Mouse (Mus musculus): Measurements from ENCODE around the gene Lrrn2. TPM values are rescaled to one million over a fixed set of nuclear protein-coding genes. Genes with fewer than 3 reads are reported as not detected.

The Lrrn2 gene
- polyA plus RNA-seq, 1 experiment from 2014 or later: 0.23 TPM

DNA sequence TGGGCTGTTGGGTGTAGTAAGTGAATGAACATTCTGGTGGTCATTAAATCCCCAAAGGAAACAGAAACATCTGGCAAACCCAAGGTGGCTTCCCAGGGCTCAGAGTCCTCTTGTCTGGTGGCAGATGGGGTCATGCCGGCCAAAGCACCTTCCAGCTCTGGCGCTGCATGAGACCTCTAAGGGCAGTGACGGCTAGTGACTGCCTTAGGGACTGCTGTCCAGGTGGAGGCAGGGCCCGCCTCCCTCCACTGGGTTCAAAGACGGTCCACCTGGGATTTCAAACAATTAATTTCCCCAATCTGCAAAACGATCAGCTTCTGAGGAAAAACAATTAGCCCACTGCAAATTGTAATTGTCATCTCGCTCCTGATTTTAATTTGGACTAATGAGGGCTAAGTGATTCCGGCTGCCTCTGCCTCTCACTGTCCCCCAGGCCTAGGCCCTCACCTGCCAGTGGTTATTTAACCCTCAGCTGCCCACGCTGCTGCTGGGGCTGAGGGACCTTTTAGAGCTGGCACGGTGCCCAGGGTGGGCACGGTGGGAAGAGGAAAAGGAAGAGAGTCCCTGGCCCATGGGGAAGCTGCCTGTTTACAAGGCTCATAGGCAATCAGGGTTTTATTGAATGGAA is 30.5 kb downstream of the Lrrn2 start:
- H3K9me3 ChIP-seq (replicated peaks): no peaks in the 10 kb centered on the region
- no peaks in the 10 kb centered on the region for H3K27me3 ChIP-seq
- H3K4me1 ChIP-seq (replicated peaks): no peaks in the 10 kb centered on the region
- no peak overlapping the region for H3K9ac ChIP-seq
- H3K4me2 ChIP-seq: no peak overlapping the region
- 58% methylated on average over 11 of the region's 11 CpGs for WGBS (ENCODE audit: insufficient replicate concordance)
- no peaks in the 10 kb centered on the region for H3K36me3 ChIP-seq (replicated peaks)
- no peak overlapping the region for H3K4me3 ChIP-seq (replicated peaks)
- ATAC-seq (ENCODE audit: insufficient read depth): no peak
- no peak overlapping the region for H3K27ac ChIP-seq (replicated peaks)

DNA sequence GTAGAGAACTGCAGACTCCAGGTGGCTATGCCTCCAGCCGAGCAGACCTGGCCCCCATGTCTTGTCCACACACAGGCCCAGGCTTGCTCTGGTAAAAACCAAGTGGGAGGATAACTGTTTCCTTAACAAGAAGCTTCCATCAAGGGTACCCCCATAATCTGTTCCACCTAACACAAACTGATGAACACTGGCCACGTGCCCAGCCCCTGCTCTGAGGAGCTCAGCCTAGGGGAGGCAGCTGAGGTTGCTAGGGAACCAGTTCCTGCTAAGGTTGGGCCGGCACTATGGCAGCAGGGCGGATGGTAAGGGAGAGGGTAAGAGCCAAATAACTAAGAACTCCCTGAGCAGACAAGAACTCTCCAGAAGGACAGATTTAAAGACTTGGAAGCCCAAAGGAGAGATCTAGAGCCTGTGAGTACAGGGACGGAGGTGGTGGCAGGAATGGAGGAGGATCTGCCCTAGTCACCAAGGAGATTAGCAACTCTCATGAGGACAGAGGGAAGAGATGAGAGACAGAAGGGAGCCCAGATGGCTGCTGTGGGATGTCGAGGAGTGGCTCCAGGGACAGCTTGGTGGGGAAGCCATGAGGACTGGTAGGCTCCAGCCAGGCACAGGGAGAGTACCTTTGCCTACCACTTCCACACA is 35.9 kb downstream of the Lrrn2 start:
- Histone ChIP-seq H3K9me3 (replicated peaks) (no peaks in the 10 kb centered on the region), H3K27me3 (peaks cover 5% of the 10 kb centered on the region), H3K9ac (no peak overlapping the region), H3K36me3 (replicated peaks) (no peaks in the 10 kb centered on the region), H3K4me3 (replicated peaks) (no peak overlapping the region), H3K4me1 (replicated peaks) (no peaks in the 10 kb centered on the region), H3K4me2 (no peak overlapping the region), H3K27ac (replicated peaks) (no peak overlapping the region)
- ATAC-seq (ENCODE audit: insufficient read depth): no peak
- WGBS (ENCODE audit: insufficient replicate concordance): 51% methylated on average over 6 of the region's 6 CpGs

DNA sequence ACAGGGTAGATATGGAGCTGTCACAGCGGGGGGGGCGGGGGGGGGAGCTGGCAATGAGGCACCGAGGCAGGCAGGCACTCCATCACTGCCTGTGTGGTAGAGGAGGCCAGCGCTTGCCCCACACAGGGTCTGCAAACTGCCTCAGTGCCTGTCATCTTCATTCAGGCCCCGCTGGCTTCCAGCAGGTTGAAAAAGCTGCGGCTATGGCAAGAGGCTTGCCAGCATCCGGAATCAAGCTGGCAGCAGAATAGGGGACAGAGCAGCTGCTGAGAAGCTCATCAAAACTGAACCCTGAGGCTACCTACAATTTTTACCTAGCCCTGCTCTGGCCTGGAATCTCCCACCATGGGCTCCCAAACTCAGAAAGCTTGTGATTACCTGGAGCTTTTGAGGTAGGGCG is 37.5 kb downstream of the Lrrn2 start:
- Histone ChIP-seq H3K27ac (replicated peaks) (no peak overlapping the region), H3K9ac (no peak overlapping the region), H3K4me2 (no peak overlapping the region), H3K4me1 (replicated peaks) (no peaks in the 10 kb centered on the region), H3K36me3 (replicated peaks) (no peaks in the 10 kb centered on the region), H3K4me3 (replicated peaks) (no peak overlapping the region), H3K9me3 (replicated peaks) (no peaks in the 10 kb centered on the region), H3K27me3 (peaks cover 5% of the 10 kb centered on the region)
- WGBS (ENCODE audit: insufficient replicate concordance): 17% methylated on average over 8 of the region's 8 CpGs
- ATAC-seq (ENCODE audit: insufficient read depth): no peak

DNA sequence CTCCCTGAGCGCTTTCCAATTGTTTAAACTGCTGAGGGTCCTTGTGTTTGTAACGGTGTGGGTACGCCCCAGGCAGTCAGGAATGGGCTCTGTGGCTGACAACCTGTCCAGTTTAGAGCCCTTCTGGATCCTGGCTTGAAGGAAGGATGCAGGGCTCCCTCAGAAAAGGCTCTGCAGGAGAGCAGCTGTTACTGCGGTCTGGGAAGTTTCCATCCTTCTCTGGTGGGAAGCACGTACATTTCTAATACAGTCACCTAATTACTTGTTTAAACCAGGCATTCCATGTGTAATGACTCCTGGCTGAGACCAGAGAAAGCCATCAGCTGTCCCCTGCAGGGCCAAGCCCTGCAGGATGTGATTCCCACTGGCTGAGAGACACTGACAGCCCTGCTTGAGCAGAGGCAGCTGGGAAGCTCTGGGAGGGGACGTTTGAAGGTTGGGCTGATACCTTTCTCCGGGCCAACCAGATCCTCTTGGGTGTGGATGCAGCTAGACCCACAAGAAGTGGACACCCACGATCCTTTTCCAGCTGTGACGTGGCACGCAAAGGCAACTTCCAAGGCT is 38.1 kb downstream of the Lrrn2 start:
- H3K27ac ChIP-seq (replicated peaks): no peak overlapping the region
- 22% methylated on average over 10 of the region's 10 CpGs for WGBS (ENCODE audit: insufficient replicate concordance)
- ATAC-seq (ENCODE audit: insufficient read depth): no peak

GRCm38 (mm10) chr1:132919258-132919657 is 39.2 kb downstream of the Lrrn2 start:
- Histone ChIP-seq H3K9ac (no peak overlapping the region), H3K4me1 (replicated peaks) (no peaks in the 10 kb centered on the region), H3K4me3 (replicated peaks) (no peak overlapping the region), H3K9me3 (replicated peaks) (no peaks in the 10 kb centered on the region), H3K27me3 (peaks cover 5% of the 10 kb centered on the region), H3K27ac (replicated peaks) (no peak overlapping the region), H3K36me3 (replicated peaks) (no peaks in the 10 kb centered on the region), H3K4me2 (no peak overlapping the region)
- ATAC-seq (ENCODE audit: insufficient read depth): no peak
- WGBS (ENCODE audit: insufficient replicate concordance): 67% methylated on average over 8 of the region's 8 CpGs

More for the DNA sequence above, 38.1 kb downstream of the Lrrn2 start:
- Histone ChIP-seq H3K4me1 (replicated peaks) (no peaks in the 10 kb centered on the region), H3K27me3 (peaks cover 5% of the 10 kb centered on the region), H3K4me2 (no peak overlapping the region), H3K9ac (no peak overlapping the region), H3K9me3 (replicated peaks) (no peaks in the 10 kb centered on the region), H3K4me3 (replicated peaks) (no peak overlapping the region), H3K36me3 (replicated peaks) (no peaks in the 10 kb centered on the region)

GRCm38 (mm10) chr1:132921071-132921470 is 41.0 kb downstream of the Lrrn2 start:
- Histone ChIP-seq H3K4me3 (replicated peaks) (no peak overlapping the region), H3K36me3 (replicated peaks) (no peaks in the 10 kb centered on the region), H3K9me3 (replicated peaks) (no peaks in the 10 kb centered on the region), H3K4me1 (replicated peaks) (no peaks in the 10 kb centered on the region), H3K4me2 (no peak overlapping the region; the same call in 1 of the 2 replicates), H3K9ac (no peak overlapping the region), H3K27ac (replicated peaks) (no peak overlapping the region), H3K27me3 (peaks cover 5% of the 10 kb centered on the region)
- WGBS (ENCODE audit: insufficient replicate concordance): 15% methylated on average over 13 of the region's 13 CpGs
- ATAC-seq (ENCODE audit: insufficient read depth): no peak

DNA sequence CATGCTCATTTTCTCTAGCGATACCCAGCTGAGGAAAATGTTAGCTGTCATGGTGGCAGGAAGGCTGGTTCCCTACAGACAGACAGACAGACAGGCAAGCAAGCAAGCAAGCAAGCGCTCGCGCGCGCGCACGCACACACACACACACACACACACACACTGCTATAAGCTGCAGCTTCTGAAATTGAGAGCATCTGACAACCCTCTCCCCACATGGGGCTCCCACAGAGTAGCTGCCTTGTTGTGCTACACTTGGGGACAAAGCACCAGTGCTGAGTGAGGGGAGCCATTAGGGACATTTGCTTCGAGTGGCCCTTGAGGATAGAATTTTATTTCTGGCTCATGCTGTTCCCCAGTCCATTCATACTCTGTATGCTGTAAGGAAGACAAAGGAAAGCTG is 42.2 kb downstream of the Lrrn2 start:
- Histone ChIP-seq H3K4me3 (replicated peaks) (no peak overlapping the region), H3K36me3 (replicated peaks) (no peaks in the 10 kb centered on the region), H3K27me3 (peaks cover 5% of the 10 kb centered on the region), H3K27ac (replicated peaks) (no peak overlapping the region), H3K9me3 (replicated peaks) (no peaks in the 10 kb centered on the region), H3K9ac (no peak overlapping the region), H3K4me2 (no peak overlapping the region), H3K4me1 (replicated peaks) (no peaks in the 10 kb centered on the region)
- 83% methylated on average over 9 of the region's 9 CpGs for WGBS (ENCODE audit: insufficient replicate concordance)
- no peak for ATAC-seq (ENCODE audit: insufficient read depth)

GRCm38 (mm10) chr1:132925270-132925669 is 45.2 kb downstream of the Lrrn2 start:
- no peak overlapping the region for H3K27ac ChIP-seq (replicated peaks)
- no peak overlapping the region for H3K4me2 ChIP-seq
- WGBS (ENCODE audit: insufficient replicate concordance): 59% methylated on average over 7 of the region's 7 CpGs
- H3K4me1 ChIP-seq (replicated peaks): no peaks in the 10 kb centered on the region
- H3K9me3 ChIP-seq (replicated peaks): no peaks in the 10 kb centered on the region
- no peaks in the 10 kb centered on the region for H3K36me3 ChIP-seq (replicated peaks)
- no peak for ATAC-seq (ENCODE audit: insufficient read depth)
- H3K9ac ChIP-seq: no peak overlapping the region
- H3K27me3 ChIP-seq: no peaks in the 10 kb centered on the region; the same call in 1 of the 2 replicates
- no peak overlapping the region for H3K4me3 ChIP-seq (replicated peaks)

DNA sequence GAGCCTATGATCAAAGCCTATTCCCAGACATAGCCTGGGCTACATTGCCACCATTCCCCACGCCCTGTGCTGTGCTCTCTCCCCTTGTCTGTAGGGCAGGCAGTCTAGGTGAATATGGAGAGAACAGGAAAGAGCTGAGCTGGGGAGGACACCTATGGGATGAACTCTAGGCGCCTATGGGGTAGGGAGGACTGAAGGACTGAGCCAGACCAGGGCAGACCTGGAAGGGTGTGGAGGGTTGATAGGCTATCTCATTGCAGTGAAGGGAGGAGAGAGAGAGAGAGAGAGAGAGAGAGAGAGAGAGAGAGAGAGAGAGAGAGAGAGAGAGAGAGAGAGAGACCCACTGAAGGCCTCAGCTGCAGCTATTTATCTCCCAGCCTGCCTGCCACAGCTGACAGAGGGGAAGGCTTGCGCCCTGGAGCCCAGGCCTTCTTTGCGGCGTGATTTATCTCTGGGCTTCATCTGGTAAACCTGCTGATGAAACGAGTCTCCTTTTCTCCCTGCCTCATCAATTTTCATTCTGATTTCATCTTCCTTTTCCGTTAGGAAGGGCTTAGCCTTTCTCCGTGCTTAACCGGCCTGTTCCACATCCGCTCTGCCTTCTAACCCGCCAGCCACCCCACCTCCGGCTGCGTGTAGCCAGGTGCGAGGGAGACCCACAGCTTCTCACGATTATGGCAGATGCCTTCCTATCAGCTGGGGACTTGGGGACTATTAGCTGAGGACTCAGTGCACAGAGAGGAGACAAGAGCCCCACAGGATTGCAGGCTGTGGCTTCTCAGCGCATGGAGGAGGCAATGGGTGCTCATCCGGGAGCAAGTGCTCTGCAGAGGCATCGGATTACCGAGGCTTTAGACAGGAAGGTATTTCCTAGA is 48.2 kb downstream of the Lrrn2 start:
- Histone ChIP-seq H3K9me3 (replicated peaks) (no peaks in the 10 kb centered on the region), H3K4me2 (no peak overlapping the region), H3K27ac (replicated peaks) (no peak overlapping the region), H3K4me3 (replicated peaks) (no peak overlapping the region), H3K36me3 (replicated peaks) (no peaks in the 10 kb centered on the region), H3K27me3 (no peaks in the 10 kb centered on the region; the same call in 1 of the 2 replicates), H3K4me1 (replicated peaks) (no peaks in the 10 kb centered on the region), H3K9ac (no peak overlapping the region)
- ATAC-seq (ENCODE audit: insufficient read depth): no peak
- WGBS (ENCODE audit: insufficient replicate concordance): 45% methylated on average over 19 of the region's 19 CpGs

DNA sequence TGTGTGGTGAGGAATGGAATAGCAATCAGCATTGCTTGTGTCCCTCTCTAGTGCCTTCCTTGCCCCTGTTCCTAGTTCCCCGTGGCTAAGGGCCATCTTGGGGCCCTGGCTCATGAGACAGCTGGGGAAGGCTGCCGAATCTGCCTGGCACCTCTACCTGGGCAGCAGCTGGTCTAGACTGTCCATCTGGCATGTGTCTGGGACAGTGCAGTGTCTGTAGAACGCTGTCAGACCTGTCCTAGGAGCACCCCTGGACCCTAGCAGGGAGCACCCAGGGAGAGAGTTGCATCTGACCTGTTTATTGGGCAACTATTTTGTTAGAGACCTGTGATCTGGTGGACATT is 48.8 kb downstream of the Lrrn2 start:
- no peaks in the 10 kb centered on the region for H3K4me1 ChIP-seq (replicated peaks)
- no peaks in the 10 kb centered on the region; the same call in 1 of the 2 replicates for H3K27me3 ChIP-seq
- H3K27ac ChIP-seq (replicated peaks): no peak overlapping the region
- H3K4me2 ChIP-seq: no peak overlapping the region
- no peak overlapping the region for H3K4me3 ChIP-seq (replicated peaks)
- no peak overlapping the region for H3K9ac ChIP-seq
- ATAC-seq (ENCODE audit: insufficient read depth): no peak
- H3K36me3 ChIP-seq (replicated peaks): no peaks in the 10 kb centered on the region
- no peaks in the 10 kb centered on the region for H3K9me3 ChIP-seq (replicated peaks)
- WGBS (ENCODE audit: insufficient replicate concordance): 29% methylated on average over 3 of the region's 3 CpGs

GRCm38 (mm10) chr1:132930291-132930690 is 50.2 kb downstream of the Lrrn2 start:
- Histone ChIP-seq H3K9me3 (replicated peaks) (no peaks in the 10 kb centered on the region), H3K4me2 (no peak overlapping the region), H3K36me3 (replicated peaks) (no peaks in the 10 kb centered on the region), H3K9ac (no peak overlapping the region), H3K4me1 (replicated peaks) (no peaks in the 10 kb centered on the region), H3K27me3 (no peaks in the 10 kb centered on the region; the same call in 1 of the 2 replicates), H3K4me3 (replicated peaks) (no peak overlapping the region), H3K27ac (replicated peaks) (no peak overlapping the region)
- ATAC-seq (ENCODE audit: insufficient read depth): no peak
- WGBS (ENCODE audit: insufficient replicate concordance): 58% methylated on average over 4 of the region's 4 CpGs
